Mouse (Mus musculus) gastrocnemius, postnatal 25 days (tissue): ENCODE data around the gene Traf3ip3. TPM values are rescaled to one million over a fixed set of nuclear protein-coding genes. Genes with fewer than 3 reads are reported as not detected.
A peak's percentile ranks its signal among the peaks of the same experiment; 100 is the strongest.

ENCODE experiments used
- DNase-seq: peaks from one replicate; pipeline ENCODE4 v3.0.0; 2022
- long read RNA-seq, 2 experiments: library from polyadenylated mRNA; stranded (forward); transcript quantifications; one replicate each; pipeline ENCODE4 v2.0.0; 2021
- total RNA-seq, 2 experiments: library from RNA; stranded (reverse); gene quantifications; 1 replicate in 1 of 2; 2 replicates in 1 of 2; pipeline ENCODE4 v1.2.3; 2021

The Traf3ip3 gene
- 1 to 10 TPM; 2.1 to 3.3 TPM for total RNA-seq
- long read RNA-seq, experiment 1, partial matches to known transcripts: 0 of 3 reads
- long read RNA-seq, experiment 1, other reads (novel, unspliced or antisense): 3 of 3 reads
- long read RNA-seq, experiment 2, partial matches to known transcripts: 0 of 2 reads
- long read RNA-seq, experiment 2, other reads (novel, unspliced or antisense): 2 of 2 reads

DNA sequence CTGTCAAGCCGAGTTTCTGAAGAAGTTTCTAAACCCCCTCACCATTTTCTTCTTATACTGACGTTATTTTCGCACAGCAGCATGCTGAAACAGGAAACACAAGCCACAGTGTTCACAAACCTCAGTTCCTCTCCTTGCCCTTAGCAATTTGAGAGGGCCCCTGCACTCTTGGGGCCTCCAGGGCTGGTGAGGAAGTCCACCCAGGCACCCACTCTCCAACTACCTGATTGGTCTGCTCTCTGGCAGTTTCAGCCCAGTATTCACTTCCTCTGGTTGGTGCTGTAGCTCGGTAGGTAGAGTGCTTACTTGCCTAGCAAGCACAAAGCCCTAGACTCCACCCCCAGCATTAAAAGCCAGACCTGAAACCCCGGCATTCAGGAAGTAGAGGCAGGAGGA is at the start of gene Traf3ip3:
Gene Traf3ip3, minus strand, starts transcription at position 321 of the 396 bp plus-strand sequence.
- peak; percentile 36 for DNase-seq

DNA sequence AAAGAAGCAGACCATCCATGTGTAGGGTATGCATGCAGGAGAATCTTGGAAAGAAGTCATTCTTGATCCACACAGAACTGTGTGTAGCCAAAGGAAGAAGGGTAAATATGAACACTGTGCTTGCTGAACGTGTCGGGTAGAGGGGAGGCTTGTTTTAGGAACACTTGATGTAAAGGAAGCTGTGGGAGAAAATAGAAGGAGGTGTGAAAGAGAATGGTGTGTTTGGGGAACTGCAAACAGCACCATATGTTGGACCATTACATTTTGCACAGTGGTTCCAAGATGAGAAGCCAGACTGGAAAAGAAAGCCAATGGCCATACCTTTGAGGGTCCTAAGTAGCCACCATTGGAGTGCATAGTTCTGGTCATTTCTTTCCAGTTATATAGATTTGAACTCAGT is 48.5 kb upstream of the Traf3ip3 start:
- DNase-seq: no peak

DNA sequence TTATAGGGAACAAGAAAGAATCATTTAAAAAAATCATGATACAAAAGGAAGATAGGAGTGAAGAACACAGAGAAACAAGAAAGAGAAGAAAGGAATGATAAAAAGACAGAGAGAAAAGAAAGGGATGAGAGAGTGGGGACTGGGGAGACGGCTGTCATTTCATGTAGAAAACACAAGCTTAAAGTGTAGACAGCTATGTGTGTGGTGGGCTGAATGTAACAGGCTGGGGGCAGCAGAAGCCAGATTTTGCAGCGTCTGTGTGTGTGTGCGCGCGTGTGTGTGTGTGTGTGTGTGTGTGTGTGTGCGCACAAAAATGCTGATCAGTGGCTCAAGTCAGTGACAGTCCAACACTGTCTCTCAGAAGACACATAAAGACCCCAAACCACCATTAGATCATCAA is 42.7 kb upstream of the Traf3ip3 start:
- no peak for DNase-seq

- DNase-seq: no peak
Observed at GRCm38 (mm10) chr1:193243571-193244193, 42.2 kb upstream of the Traf3ip3 start.

GRCm38 (mm10) chr1:193242863-193243262 is 41.4 kb upstream of the Traf3ip3 start:
- peak; percentile 19 for DNase-seq

DNA sequence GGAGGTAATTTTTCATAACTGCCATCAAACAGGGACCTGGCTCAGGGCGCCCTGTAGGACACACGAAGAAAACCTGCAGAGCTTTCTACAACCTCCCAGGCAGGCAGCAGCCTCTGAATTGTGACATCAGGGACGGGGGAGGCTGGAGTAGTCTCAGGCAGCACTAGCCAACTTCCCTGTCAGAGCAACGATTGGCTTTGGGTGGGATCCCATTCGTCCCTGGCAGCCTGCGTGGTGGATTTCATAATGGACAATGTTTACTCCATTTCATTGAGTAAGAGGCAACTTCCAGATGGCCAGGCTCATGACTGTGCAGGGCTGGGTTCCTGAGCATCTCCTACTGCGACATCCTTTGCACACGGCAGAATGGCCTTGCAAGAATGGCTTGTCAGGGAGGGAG is 40.7 kb upstream of the Traf3ip3 start:
- DNase-seq: peak; percentile 88

DNA sequence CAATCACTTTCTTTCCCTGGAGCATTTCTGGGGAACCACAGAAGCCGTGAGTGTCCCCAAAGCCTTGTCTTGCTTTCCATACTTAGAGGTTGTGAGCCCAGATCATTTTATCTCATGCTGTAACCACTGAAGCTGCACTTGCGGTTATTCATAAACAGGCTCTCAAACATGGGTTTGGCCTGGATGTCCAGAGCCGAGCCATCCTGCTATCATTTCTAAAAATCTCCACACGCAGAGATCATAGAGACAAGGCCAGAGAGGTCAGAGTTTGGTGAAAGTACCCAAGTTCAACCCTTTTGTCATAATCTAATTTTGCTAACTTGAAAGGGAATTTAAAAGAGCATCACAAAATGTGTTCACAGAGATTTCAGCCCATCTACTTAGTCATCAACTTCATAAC is 39.9 kb upstream of the Traf3ip3 start:
- no peak for DNase-seq

- no peak for DNase-seq
Observed at GRCm38 (mm10) chr1:193238426-193238825, 36.9 kb upstream of the Traf3ip3 start.

- DNase-seq: no peak
Observed at GRCm38 (mm10) chr1:193234930-193235329, 33.4 kb upstream of the Traf3ip3 start.

- no peak for DNase-seq
Observed at GRCm38 (mm10) chr1:193234130-193234645, 32.7 kb upstream of the Traf3ip3 start.

GRCm38 (mm10) chr1:193232732-193233131 is 31.2 kb upstream of the Traf3ip3 start:
- no peak for DNase-seq

DNA sequence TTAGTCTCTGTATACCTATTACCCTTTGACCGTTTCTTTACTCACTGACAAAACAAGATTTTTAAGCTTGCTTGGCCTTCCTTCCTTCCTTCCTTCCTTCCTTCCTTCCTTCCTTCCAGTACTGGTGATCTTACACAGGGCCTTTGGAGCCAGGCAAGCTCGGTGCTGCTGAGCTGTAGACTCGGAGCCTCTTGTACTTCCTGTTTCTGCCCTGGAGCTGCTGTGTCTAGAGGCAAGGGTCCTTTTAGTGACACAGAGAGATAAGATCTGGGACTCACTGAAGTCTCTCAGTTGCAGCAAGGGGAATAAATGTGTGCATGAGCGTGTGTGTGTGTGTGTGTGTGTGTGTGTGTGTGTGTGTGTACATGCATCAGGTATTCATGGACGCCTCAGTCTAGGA is 29.4 kb upstream of the Traf3ip3 start:
- DNase-seq: no peak

DNA sequence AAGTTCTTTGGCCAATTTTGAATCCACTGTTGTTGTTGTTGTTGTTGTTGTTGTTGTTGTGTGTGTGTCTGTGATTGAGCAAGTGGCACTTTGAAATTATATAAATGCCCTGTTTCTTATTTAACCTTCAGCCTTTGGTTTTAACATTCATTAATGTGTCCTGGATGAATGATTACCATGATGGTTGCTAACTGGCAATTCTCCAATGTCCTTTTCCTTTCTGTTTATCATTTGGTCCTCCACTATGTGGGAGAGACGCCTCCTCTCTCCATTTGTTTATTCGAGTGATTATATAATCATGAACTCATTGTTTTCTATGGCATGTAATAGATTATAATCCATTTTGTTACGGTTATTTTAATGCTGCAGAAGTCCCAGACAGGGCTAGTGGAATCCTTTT is 29.0 kb upstream of the Traf3ip3 start:
- no peak for DNase-seq

- no peak for DNase-seq
Observed at GRCm38 (mm10) chr1:193229570-193229969, 28.1 kb upstream of the Traf3ip3 start.

DNA sequence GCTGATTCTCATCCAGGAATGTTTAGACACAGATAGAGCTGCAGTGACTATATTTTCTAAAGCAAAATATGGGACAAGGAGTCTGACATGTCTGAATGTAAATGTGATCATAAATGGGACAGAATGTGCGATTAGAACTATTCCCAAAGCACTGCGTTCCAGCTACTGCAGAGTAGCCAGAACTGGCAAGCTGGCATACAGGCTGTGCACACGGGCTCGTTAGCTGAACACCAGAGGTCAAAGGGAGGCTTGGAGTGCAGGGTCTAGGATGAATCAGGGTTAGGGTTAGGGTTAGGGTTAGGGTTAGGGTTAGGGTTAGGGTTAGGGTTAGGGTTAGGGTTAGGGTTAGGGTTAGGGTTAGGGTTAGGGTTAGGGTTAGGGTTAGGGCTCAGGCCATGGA is 26.0 kb upstream of the Traf3ip3 start:
- no peak for DNase-seq

DNA sequence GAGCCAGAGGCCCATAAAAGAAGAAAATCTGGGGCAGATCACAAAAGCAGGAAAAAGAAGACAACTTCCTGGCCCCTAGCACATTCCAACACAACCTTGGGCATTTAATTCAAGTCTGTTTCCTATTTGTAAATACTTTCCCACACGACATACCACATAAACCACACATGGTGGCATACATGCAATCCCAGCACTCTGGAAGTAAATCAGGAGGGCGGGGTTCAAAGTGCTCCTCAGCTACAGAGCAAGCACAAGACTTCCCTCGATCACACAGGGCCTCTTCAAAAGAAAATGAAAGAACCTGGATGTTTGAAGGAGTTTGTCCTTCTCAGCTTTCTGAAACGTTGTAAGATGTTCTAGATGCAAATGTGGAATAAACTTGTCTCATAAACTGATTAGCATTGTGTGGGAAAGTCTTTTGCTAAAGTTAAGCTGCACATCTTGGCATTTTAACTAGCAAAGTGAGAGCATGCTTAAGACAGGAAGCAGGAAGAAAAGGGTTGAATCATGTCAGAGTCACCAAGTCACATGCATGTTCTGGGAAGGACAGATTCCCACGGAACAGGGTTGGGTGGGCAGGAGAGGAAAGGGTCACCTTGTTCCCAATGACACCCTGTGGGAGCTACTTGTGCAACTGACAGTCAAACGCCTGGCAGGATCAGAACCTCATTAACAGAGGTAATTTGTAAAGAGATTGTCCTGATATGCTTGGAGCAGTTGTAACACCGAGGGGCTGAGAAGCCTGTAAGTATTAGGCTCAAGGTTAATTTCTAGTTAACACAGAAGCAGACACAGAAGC is 25.4 kb upstream of the Traf3ip3 start:
- no peak for DNase-seq

GRCm38 (mm10) chr1:193226114-193226513 is 24.6 kb upstream of the Traf3ip3 start:
- DNase-seq: no peak

GRCm38 (mm10) chr1:193225531-193225930 is 24.0 kb upstream of the Traf3ip3 start:
- DNase-seq: no peak

GRCm38 (mm10) chr1:193220408-193220807 is 18.9 kb upstream of the Traf3ip3 start:
- DNase-seq: no peak

DNA sequence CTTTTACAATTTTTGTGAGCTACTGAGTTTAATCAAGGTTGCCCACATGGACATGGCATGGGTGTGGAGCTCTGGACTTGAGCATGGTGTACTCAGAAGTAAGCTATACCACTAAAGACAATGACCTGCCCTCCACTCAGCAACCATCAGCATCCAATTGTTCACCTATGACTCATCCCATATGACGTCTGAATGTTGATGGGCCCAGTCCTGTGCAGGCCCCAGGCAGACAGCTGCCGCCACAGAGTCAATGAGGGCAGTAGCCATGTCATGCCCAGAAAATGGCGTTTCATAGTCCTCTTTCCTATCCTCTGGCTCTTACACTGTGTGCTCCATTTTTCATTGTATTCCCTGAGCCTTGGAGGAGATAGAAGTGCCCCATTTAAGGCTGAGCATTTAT is 14.5 kb upstream of the Traf3ip3 start:
- no peak for DNase-seq

GRCm38 (mm10) chr1:193214053-193214452 is 12.6 kb upstream of the Traf3ip3 start:
- DNase-seq: no peak

DNA sequence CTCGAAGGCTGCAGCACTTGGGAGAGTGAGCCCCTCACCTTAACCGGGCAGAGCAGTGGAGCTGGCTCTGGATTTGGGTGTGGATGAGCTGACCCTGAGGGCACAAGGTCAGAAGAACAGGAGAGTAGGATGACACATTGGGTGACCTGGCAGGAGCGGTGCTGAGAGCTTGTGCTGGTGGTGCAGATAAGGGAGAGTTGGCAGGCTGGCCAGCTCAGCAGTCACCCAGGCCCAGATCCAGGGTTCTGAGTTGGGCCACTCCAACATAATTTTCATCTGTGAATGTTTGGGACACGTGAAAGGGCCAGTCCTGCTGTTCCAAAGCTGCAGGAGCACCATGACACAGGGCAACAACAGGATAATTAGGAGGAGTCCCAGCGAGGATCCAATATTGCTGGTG is 9.9 kb upstream of the Traf3ip3 start:
- DNase-seq: no peak

- DNase-seq: no peak
Observed at GRCm38 (mm10) chr1:193208178-193208577, 6.7 kb upstream of the Traf3ip3 start.
